Mouse (Mus musculus) myocyte (in vitro differentiated cells): ENCODE data around the gene Il20rb. TPM values are rescaled to one million over a fixed set of nuclear protein-coding genes. Genes with fewer than 3 reads are reported as not detected.

ENCODE experiments used
- H3K27me3 ChIP-seq: one replicate; pipeline ENCODE4 v1.6.1; 2011; ENCODE audit not compliant: control insufficient read depth, insufficient read depth, insufficient read length
- H3K36me3 ChIP-seq: one replicate; pipeline ENCODE4 v1.6.1; 2011; ENCODE audit not compliant: control insufficient read depth, insufficient read depth
- H3K4me2 ChIP-seq: one replicate; pipeline ENCODE4 v1.6.1; 2011; ENCODE audit warnings: low read depth, control low read depth
- H3K4me3 ChIP-seq: one replicate; pipeline ENCODE4 v1.5.1; 2011; ENCODE audit warnings: mild to moderate bottlenecking, control low read depth, moderate library complexity
- H3K79me2 ChIP-seq: one replicate; pipeline ENCODE4 v1.6.1; 2011; ENCODE audit not compliant: control insufficient read depth, insufficient read depth
- H3ac ChIP-seq: one replicate; pipeline ENCODE4 v1.6.1; 2011; ENCODE audit not compliant: control insufficient read depth, insufficient read length
- CEBPB ChIP-seq: IDR thresholded peaks from 2 replicates; pipeline ENCODE4 v1.6.1; 2011; ENCODE audit warnings: mild to moderate bottlenecking, moderate library complexity; ENCODE audit not compliant: poor library complexity, insufficient read depth, severe bottlenecking
- E2F4 ChIP-seq: IDR thresholded peaks from one replicate; pipeline ENCODE4 v1.6.1; 2011; ENCODE audit warnings: mild to moderate bottlenecking, control low read depth, moderate library complexity; ENCODE audit not compliant: insufficient read depth
- MAX ChIP-seq: IDR thresholded peaks from one replicate; pipeline ENCODE4 v1.6.1; 2011; ENCODE audit warnings: low read depth, mild to moderate bottlenecking, control low read depth
- MYOD1 ChIP-seq, 3 experiments: IDR thresholded peaks; one replicate each; pipeline ENCODE4 v1.6.1; 2011; ENCODE audit warnings: control low read depth in 2 of 3, low read depth in 2 of 3, mild to moderate bottlenecking in 2 of 3, moderate library complexity in 1 of 3; ENCODE audit not compliant: insufficient read length in 2 of 3, control insufficient read depth in 1 of 3
- MYOG ChIP-seq, 3 experiments: IDR thresholded peaks; one replicate each; pipeline ENCODE4 v1.6.1; 2011; ENCODE audit warnings: control low read depth in 2 of 3, low read depth in 2 of 3, mild to moderate bottlenecking in 2 of 3; ENCODE audit not compliant: insufficient read length in 2 of 3, control insufficient read depth in 1 of 3, insufficient read depth in 1 of 3
- POLR2A ChIP-seq: IDR thresholded peaks from one replicate; pipeline ENCODE4 v1.6.1; 2011; ENCODE audit warnings: low read depth, mild to moderate bottlenecking, control low read depth, moderate library complexity; ENCODE audit not compliant: insufficient read length
- POLR2AphosphoS2 ChIP-seq: IDR thresholded peaks from one replicate; pipeline ENCODE4 v1.6.1; 2011; ENCODE audit warnings: low read depth, control low read depth; ENCODE audit not compliant: insufficient read length
- REST ChIP-seq: IDR thresholded peaks from one replicate; pipeline ENCODE4 v1.6.1; 2011; ENCODE audit warnings: mild to moderate bottlenecking, control low read depth, moderate library complexity; ENCODE audit not compliant: insufficient read depth, insufficient read length
- SRF ChIP-seq: IDR thresholded peaks from one replicate; pipeline ENCODE4 v1.6.1; 2011; ENCODE audit warnings: low read depth; ENCODE audit not compliant: control insufficient read depth, insufficient read length
- TCF12 ChIP-seq: IDR thresholded peaks from one replicate; pipeline ENCODE4 v1.6.1; 2011; ENCODE audit warnings: mild to moderate bottlenecking, control low read depth; ENCODE audit not compliant: poor library complexity, insufficient read depth, severe bottlenecking
- TCF3 ChIP-seq: IDR thresholded peaks from one replicate; pipeline ENCODE4 v1.6.1; 2011; ENCODE audit warnings: low read depth, control low read depth; ENCODE audit not compliant: insufficient read length
- USF1 ChIP-seq: IDR thresholded peaks from one replicate; pipeline ENCODE4 v1.6.1; 2011; ENCODE audit warnings: low read depth, mild to moderate bottlenecking, control low read depth, moderate library complexity
- polyA plus RNA-seq: library from polyadenylated mRNA; unstranded; fragments of >200 nt; fragmentation: generic; extraction: Trizol; gene quantifications from one replicate; pipeline ENCODE4 v1.2.1, GENCODE M21; 2012; ENCODE audit warnings: missing spikeins

Il20rb gene
- polyA plus RNA-seq, 1 experiment, result 0.40 TPM

GRCm38 (mm10) chr9:100439481-100439880, 47.1 kb downstream of the Il20rb start:
- H3K36me3 ChIP-seq, result no peaks in the 10 kb centered on the region
- H3K4me2 ChIP-seq, result no peak overlapping the region

DNA sequence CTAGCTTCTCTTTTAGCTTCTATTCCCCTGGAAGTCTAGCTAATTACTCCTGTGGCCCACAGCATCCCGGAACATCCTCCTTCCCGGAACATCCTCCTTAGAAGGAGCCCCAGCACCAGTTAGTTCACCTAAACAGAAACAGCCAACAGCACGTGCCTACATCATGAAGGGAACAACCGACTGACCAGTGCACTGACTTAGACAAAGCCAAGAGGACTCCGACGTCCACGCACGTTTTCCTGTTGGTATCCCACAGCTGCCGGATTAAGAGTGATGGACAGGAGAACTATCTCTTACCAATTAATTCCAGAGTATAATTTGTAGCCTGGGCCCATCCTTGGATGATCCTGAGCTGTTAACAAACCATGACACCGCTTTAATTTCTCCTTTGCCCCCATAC, 47.6 kb downstream of the Il20rb start:
- TF ChIP-seq TCF3 (no peak), SRF (no peak), CEBPB (no peak), POLR2AphosphoS2 (no peak), USF1 (no peak), E2F4 (no peak), POLR2A (no peak), MYOG (IDR thresholded peaks at IDR 0.05; ENCODE audit: control insufficient read depth in 1 of 3, insufficient read depth in 1 of 3, insufficient read length in 2 of 3, low read depth in 2 of 3) (no peak), TCF12 (no peak), MYOD1 (IDR thresholded peaks at IDR 0.05; ENCODE audit: control insufficient read depth in 1 of 3, insufficient read length in 2 of 3, low read depth in 2 of 3) (no peak), REST (no peak)
- no peak overlapping the region for H3ac ChIP-seq
- H3K27me3 ChIP-seq, result no peaks in the 10 kb centered on the region
- no peak overlapping the region for H3K4me3 ChIP-seq
- H3K4me2 ChIP-seq, result no peak overlapping the region
- H3K36me3 ChIP-seq, result no peaks in the 10 kb centered on the region
- H3K79me2 ChIP-seq, result no peaks in the 10 kb centered on the region

More at GRCm38 (mm10) chr9:100439481-100439880, 47.1 kb downstream of the Il20rb start:
- TF ChIP-seq POLR2AphosphoS2, result no peak
- TF ChIP-seq E2F4, result no peak
- no peak for TF ChIP-seq MAX
- no peak for TF ChIP-seq POLR2A
- TF ChIP-seq REST, result no peak
- no peak for TF ChIP-seq MYOG (IDR thresholded peaks at IDR 0.05; ENCODE audit: control insufficient read depth in 1 of 3, insufficient read depth in 1 of 3, insufficient read length in 2 of 3, low read depth in 2 of 3)
- TF ChIP-seq MYOD1 (IDR thresholded peaks at IDR 0.05; ENCODE audit: control insufficient read depth in 1 of 3, insufficient read length in 2 of 3, low read depth in 2 of 3), result no peak
- no peak for TF ChIP-seq SRF
- TF ChIP-seq CEBPB, result no peak
- no peak for TF ChIP-seq TCF3
- Histone ChIP-seq H3ac (no peak overlapping the region), H3K79me2 (no peaks in the 10 kb centered on the region), H3K4me3 (no peak overlapping the region), H3K27me3 (no peaks in the 10 kb centered on the region)

- no peaks in the 10 kb centered on the region for H3K27me3 ChIP-seq
- H3K79me2 ChIP-seq, result no peaks in the 10 kb centered on the region
- TF ChIP-seq USF1 (no peak), POLR2A (no peak), MYOG (IDR thresholded peaks at IDR 0.05; ENCODE audit: control insufficient read depth in 1 of 3, insufficient read depth in 1 of 3, insufficient read length in 2 of 3, low read depth in 2 of 3) (no peak), MYOD1 (IDR thresholded peaks at IDR 0.05; ENCODE audit: control insufficient read depth in 1 of 3, insufficient read length in 2 of 3, low read depth in 2 of 3) (no peak), E2F4 (no peak), POLR2AphosphoS2 (no peak), SRF (no peak), REST (no peak), TCF3 (no peak), MAX (no peak), CEBPB (no peak)
- H3K36me3 ChIP-seq, result no peaks in the 10 kb centered on the region
- no peak overlapping the region for H3ac ChIP-seq
- H3K4me3 ChIP-seq, result no peak overlapping the region
- no peak overlapping the region for H3K4me2 ChIP-seq
Observed at GRCm38 (mm10) chr9:100436865-100437595, 49.6 kb downstream of the Il20rb start.

GRCm38 (mm10) chr9:100431355-100431754, 55.2 kb downstream of the Il20rb start:
- Histone ChIP-seq H3K27me3 (peaks cover 4% of the 10 kb centered on the region), H3K79me2 (no peaks in the 10 kb centered on the region), H3K4me2 (no peak overlapping the region), H3ac (no peak overlapping the region), H3K4me3 (no peak overlapping the region), H3K36me3 (no peaks in the 10 kb centered on the region)
- TF ChIP-seq MYOD1 (IDR thresholded peaks at IDR 0.05; ENCODE audit: control insufficient read depth in 1 of 3, insufficient read length in 2 of 3, low read depth in 2 of 3) (no peak), MAX (no peak)

GRCm38 (mm10) chr9:100430911-100431310, 55.7 kb downstream of the Il20rb start:
- TF ChIP-seq MAX (no peak), USF1 (no peak), TCF3 (no peak), TCF12 (no peak), MYOD1 (IDR thresholded peaks at IDR 0.05; ENCODE audit: control insufficient read depth in 1 of 3, insufficient read length in 2 of 3, low read depth in 2 of 3) (no peak), E2F4 (no peak), POLR2A (no peak), MYOG (IDR thresholded peaks at IDR 0.05; ENCODE audit: control insufficient read depth in 1 of 3, insufficient read depth in 1 of 3, insufficient read length in 2 of 3, low read depth in 2 of 3) (no peak), SRF (no peak), POLR2AphosphoS2 (no peak), REST (no peak)
- Histone ChIP-seq H3K36me3 (no peaks in the 10 kb centered on the region), H3K79me2 (no peaks in the 10 kb centered on the region), H3K4me2 (no peak overlapping the region), H3K4me3 (no peak overlapping the region), H3ac (no peak overlapping the region), H3K27me3 (peaks cover 4% of the 10 kb centered on the region)
